Mouse (Mus musculus) MEL (cell line): ENCODE measurements at regions not wholly inside any gene's neighbourhood (a gene's known extent, or its start where the extent isn't known, plus 50 kb on each side); places are given as distances from the start of the nearest gene placed in this dataset.

ENCODE experiments used
- DNase-seq: peaks from one replicate; pipeline ENCODE4 v3.0.0; 2011; ENCODE audit warnings: low read depth, low spot score
- H3K27ac ChIP-seq: 2 replicates; pipeline ENCODE4 v1.5.1; 2012; ENCODE audit warnings: low read depth, mild to moderate bottlenecking, control low read depth, low read length, moderate library complexity; ENCODE audit not compliant: control insufficient read depth
- H3K27me3 ChIP-seq, 2 experiments: fragments of 150-350 bp in 1 of 2; sonication (generic) in 1 of 2; 2 replicates each; pipeline ENCODE4 v1.6.1; 2012; ENCODE audit warnings: low read length in 2 of 2, mild to moderate bottlenecking in 2 of 2, improper control_type of control experiment in 1 of 2, moderate library complexity in 1 of 2; ENCODE audit not compliant: insufficient read depth in 2 of 2, control insufficient read depth in 1 of 2
- H3K36me3 ChIP-seq, 2 experiments: 2 replicates each; pipeline ENCODE4 v1.6.1; 2012 to 2014; ENCODE audit warnings: low read length in 2 of 2, improper control_type of control experiment in 1 of 2, inconsistent platforms in 1 of 2, mild to moderate bottlenecking in 1 of 2; ENCODE audit not compliant: insufficient read depth in 2 of 2, control insufficient read depth in 1 of 2
- H3K4me1 ChIP-seq, 2 experiments: fragments of 150-350 bp in 1 of 2; sonication (generic) in 1 of 2; 2 replicates each; pipeline ENCODE4 v1.6.1; 2012; ENCODE audit warnings: low read length in 2 of 2, improper control_type of control experiment in 1 of 2, mild to moderate bottlenecking in 1 of 2; ENCODE audit not compliant: insufficient read depth in 2 of 2, control insufficient read depth in 1 of 2
- H3K4me3 ChIP-seq, 2 experiments: fragments of 150-350 bp in 1 of 2; sonication (generic) in 1 of 2; 2 replicates each; pipeline ENCODE4 v1.5.1; 2012; ENCODE audit warnings: low read depth in 2 of 2, low read length in 2 of 2, mild to moderate bottlenecking in 2 of 2, moderate library complexity in 2 of 2, control low read depth in 1 of 2, improper control_type of control experiment in 1 of 2; ENCODE audit not compliant: control insufficient read depth in 1 of 2, insufficient read depth in 1 of 2
- H3K79me2 ChIP-seq: 2 replicates; pipeline ENCODE4 v1.6.1; 2012; ENCODE audit warnings: mild to moderate bottlenecking, low read length, moderate library complexity; ENCODE audit not compliant: control insufficient read depth, poor library complexity, insufficient read depth
- H3K9ac ChIP-seq: 2 replicates; pipeline ENCODE4 v1.6.1; 2012; ENCODE audit warnings: low read depth, mild to moderate bottlenecking, control low read depth, low read length, moderate library complexity; ENCODE audit not compliant: control insufficient read depth, poor library complexity, severe bottlenecking
- H3K9me3 ChIP-seq: fragments of 150-350 bp; sonication (generic); replicated peaks from 2 replicates; pipeline ENCODE4 v1.6.1; 2012; ENCODE audit warnings: mild to moderate bottlenecking, low read length, improper control_type of control experiment, moderate library complexity; ENCODE audit not compliant: insufficient read depth
- BHLHE40 ChIP-seq: IDR thresholded peaks from 2 replicates; pipeline ENCODE4 v1.6.1; 2012; ENCODE audit warnings: low read depth, mild to moderate bottlenecking, inconsistent platforms, low read length, improper control_type of control experiment, borderline replicate concordance
- E2F4 ChIP-seq: IDR thresholded peaks from 2 replicates; pipeline ENCODE4 v1.6.1; 2011; ENCODE audit warnings: low read depth, low read length, improper control_type of control experiment, borderline replicate concordance
- ELF1 ChIP-seq: IDR thresholded peaks from 2 replicates; pipeline ENCODE4 v1.6.1; 2014; ENCODE audit warnings: low read depth, mild to moderate bottlenecking, inconsistent platforms, low read length, improper control_type of control experiment, moderate library complexity
- EP300 ChIP-seq, 2 experiments: IDR thresholded peaks; 2 replicates each; pipeline ENCODE4 v1.6.1; 2011; ENCODE audit warnings: improper control_type of control experiment in 2 of 2, low read length in 2 of 2, low read depth in 1 of 2, mild to moderate bottlenecking in 1 of 2
- ETS1 ChIP-seq: IDR thresholded peaks from 2 replicates; pipeline ENCODE4 v1.6.1; 2012; ENCODE audit warnings: low read depth, mild to moderate bottlenecking, inconsistent platforms, low read length, improper control_type of control experiment, moderate library complexity
- GABPA ChIP-seq: IDR thresholded peaks from 2 replicates; pipeline ENCODE4 v1.6.1; 2012; ENCODE audit warnings: low read depth, mild to moderate bottlenecking, inconsistent platforms, low read length, improper control_type of control experiment, moderate library complexity
- KAT2A ChIP-seq: conservative IDR thresholded peaks from 2 replicates; pipeline ENCODE4 v1.6.1; 2012; ENCODE audit warnings: low read depth, low read length, improper control_type of control experiment, inconsistent platforms
- MAFK ChIP-seq: IDR thresholded peaks from 2 replicates; pipeline ENCODE4 v1.6.1; 2011; ENCODE audit warnings: low read depth, mild to moderate bottlenecking, low read length, improper control_type of control experiment, borderline replicate concordance
- MAX ChIP-seq: IDR thresholded peaks from 2 replicates; pipeline ENCODE4 v1.6.1; 2011; ENCODE audit warnings: low read length, improper control_type of control experiment
- MAZ ChIP-seq: IDR thresholded peaks from 2 replicates; pipeline ENCODE4 v1.6.1; 2012; ENCODE audit warnings: low read depth, mild to moderate bottlenecking, inconsistent platforms, low read length, improper control_type of control experiment
- MXI1 ChIP-seq: IDR thresholded peaks from 2 replicates; pipeline ENCODE4 v1.6.1; 2011; ENCODE audit warnings: mild to moderate bottlenecking, low read depth, low read length, improper control_type of control experiment
- MYB ChIP-seq: IDR thresholded peaks from 2 replicates; pipeline ENCODE4 v1.6.1; 2011; ENCODE audit warnings: mild to moderate bottlenecking, low read depth, low read length, improper control_type of control experiment
- NELFE ChIP-seq: IDR thresholded peaks from 2 replicates; pipeline ENCODE4 v1.6.1; 2011; ENCODE audit warnings: low read depth, low read length, improper control_type of control experiment
- NRF1 ChIP-seq: IDR thresholded peaks from 2 replicates; pipeline ENCODE4 v1.6.1; 2014; ENCODE audit warnings: low read depth, mild to moderate bottlenecking, inconsistent platforms, low read length, improper control_type of control experiment, moderate library complexity; ENCODE audit not compliant: poor library complexity, insufficient read depth, severe bottlenecking
- RCOR1 ChIP-seq: IDR thresholded peaks from 2 replicates; pipeline ENCODE4 v1.6.1; 2012; ENCODE audit warnings: low read depth, mild to moderate bottlenecking, inconsistent platforms, low read length, improper control_type of control experiment
- SMC3 ChIP-seq: IDR thresholded peaks from 2 replicates; pipeline ENCODE4 v1.6.1; 2011; ENCODE audit warnings: low read depth, low read length, improper control_type of control experiment
- TAL1 ChIP-seq: IDR thresholded peaks from 2 replicates; pipeline ENCODE4 v1.6.1; 2012; ENCODE audit warnings: mild to moderate bottlenecking, inconsistent platforms, low read length, moderate library complexity, mixed read lengths
- TBP ChIP-seq: IDR thresholded peaks from 2 replicates; pipeline ENCODE4 v1.8.0; 2011; ENCODE audit warnings: low read depth, low read length, improper control_type of control experiment
- TCF12 ChIP-seq: IDR thresholded peaks from 2 replicates; pipeline ENCODE4 v1.6.1; 2014; ENCODE audit warnings: low read depth, mild to moderate bottlenecking, inconsistent platforms, low read length, improper control_type of control experiment, moderate library complexity
- UBTF ChIP-seq: IDR thresholded peaks from 2 replicates; pipeline ENCODE4 v1.6.1; 2012; ENCODE audit warnings: low read depth, mild to moderate bottlenecking, inconsistent platforms, low read length, improper control_type of control experiment, moderate library complexity, borderline replicate concordance; ENCODE audit not compliant: insufficient read depth
- USF1 ChIP-seq: IDR thresholded peaks from 2 replicates; pipeline ENCODE4 v1.6.1; 2014; ENCODE audit warnings: low read depth, mild to moderate bottlenecking, inconsistent platforms, low read length, improper control_type of control experiment, moderate library complexity
- USF2 ChIP-seq, 2 experiments: IDR thresholded peaks; 2 replicates each; pipeline ENCODE4 v1.6.1; 2011 to 2012; ENCODE audit warnings: improper control_type of control experiment in 2 of 2, low read length in 2 of 2, borderline replicate concordance in 1 of 2, inconsistent platforms in 1 of 2, low read depth in 1 of 2, mild to moderate bottlenecking in 1 of 2; ENCODE audit not compliant: insufficient read depth in 1 of 2
- ZC3H11A ChIP-seq: IDR thresholded peaks from 2 replicates; pipeline ENCODE4 v1.6.1; 2012; ENCODE audit warnings: low read depth, mild to moderate bottlenecking, inconsistent platforms, low read length, improper control_type of control experiment
- ZKSCAN1 ChIP-seq: IDR thresholded peaks from 2 replicates; pipeline ENCODE4 v1.6.1; 2012; ENCODE audit warnings: low read depth, mild to moderate bottlenecking, inconsistent platforms, low read length, improper control_type of control experiment, moderate library complexity
- ZMIZ1 ChIP-seq: IDR thresholded peaks from 2 replicates; pipeline ENCODE4 v1.6.1; 2012; ENCODE audit warnings: low read depth, mild to moderate bottlenecking, inconsistent platforms, low read length, improper control_type of control experiment, moderate library complexity
- ZNF384 ChIP-seq: IDR thresholded peaks from 2 replicates; pipeline ENCODE4 v1.6.1; 2012; ENCODE audit warnings: low read depth, mild to moderate bottlenecking, inconsistent platforms, low read length, improper control_type of control experiment

DNA sequence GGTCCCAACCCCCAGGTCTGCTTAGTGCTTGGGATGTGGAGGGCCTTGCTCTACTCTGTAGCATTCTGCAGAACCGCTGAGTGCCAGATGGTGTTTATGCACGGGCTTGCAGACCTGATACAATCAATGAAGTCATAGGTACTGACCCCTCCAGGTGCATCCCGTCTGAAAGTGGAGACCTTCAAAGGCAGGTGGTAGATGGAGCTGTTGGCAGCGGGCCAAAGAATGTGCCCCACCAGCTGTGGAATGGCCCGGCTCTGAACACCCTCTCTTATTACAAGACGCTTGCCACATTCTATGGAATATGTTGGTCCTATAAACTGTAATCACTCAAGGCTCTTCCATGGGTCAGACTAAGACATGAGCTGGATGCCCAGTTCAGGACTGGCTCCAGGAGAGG, 183.5 kb downstream of the Thbs2 start:
- H3K79me2 ChIP-seq = no peaks in the 10 kb centered on the region
- TF ChIP-seq MAFK = no peak
- TF ChIP-seq ZMIZ1 = no peak
- TF ChIP-seq ELF1 = no peak
- TF ChIP-seq NRF1 = no peak
- TF ChIP-seq EP300 (IDR thresholded peaks at IDR 0.05; ENCODE audit: low read depth in 1 of 2, low read length in 2 of 2) = no peak
- TF ChIP-seq BHLHE40 = no peak
- no peak for TF ChIP-seq UBTF
- no peak for TF ChIP-seq E2F4
- no peak for TF ChIP-seq GABPA
- TF ChIP-seq NELFE = no peak
- TF ChIP-seq MYB = no peak
- no peak for TF ChIP-seq RCOR1
- no peak for TF ChIP-seq MXI1
- H3K9ac ChIP-seq = no peak overlapping the region

DNA sequence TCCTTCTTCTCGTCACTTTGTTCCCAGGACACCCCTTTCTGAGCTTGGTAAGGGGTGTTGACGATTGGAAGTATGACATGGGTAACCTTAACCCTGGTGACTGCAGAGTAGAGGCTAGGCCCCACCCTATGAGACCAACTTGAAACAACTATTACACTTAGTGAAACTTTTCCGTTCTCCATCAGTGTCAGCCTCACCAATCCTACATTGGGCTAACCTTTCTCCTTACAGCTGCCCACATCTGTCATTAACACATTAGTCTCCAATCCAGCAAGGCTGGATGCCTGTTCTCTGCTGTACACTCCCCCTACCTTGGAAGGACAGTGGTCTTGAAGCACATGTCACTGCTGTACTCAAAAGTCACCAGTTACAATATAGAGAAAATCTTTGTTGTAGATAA, 186.9 kb downstream of the Thbs2 start:
- Histone ChIP-seq H3K36me3 (no peaks in the 10 kb centered on the region), H3K4me3 (no peak overlapping the region), H3K27me3 (no peaks in the 10 kb centered on the region), H3K79me2 (no peaks in the 10 kb centered on the region), H3K4me1 (no peaks in the 10 kb centered on the region), H3K9me3 (no peaks in the 10 kb centered on the region), H3K27ac (no peak overlapping the region), H3K9ac (no peak overlapping the region)
- TF ChIP-seq ZKSCAN1 (no peak), MAFK (no peak), KAT2A (no peak), ZC3H11A (no peak), USF1 (no peak), MXI1 (no peak), ZNF384 (no peak), RCOR1 (no peak), MAZ (no peak), TCF12 (no peak), ETS1 (no peak), TAL1 (no peak), SMC3 (no peak), ZMIZ1 (no peak), MAX (no peak), TBP (no peak), USF2 (IDR thresholded peaks at IDR 0.05; ENCODE audit: borderline replicate concordance in 1 of 2, insufficient read depth in 1 of 2, low read depth in 1 of 2, low read length in 2 of 2) (no peak)
- no peak for DNase-seq

More for the DNA sequence above, 183.5 kb downstream of the Thbs2 start:
- Histone ChIP-seq H3K36me3 (no peaks in the 10 kb centered on the region), H3K27me3 (no peaks in the 10 kb centered on the region), H3K9me3 (no peaks in the 10 kb centered on the region), H3K4me3 (no peak overlapping the region), H3K4me1 (no peaks in the 10 kb centered on the region), H3K27ac (no peak overlapping the region)
- DNase-seq = no peak
